Comparison of ENCODE assay signal across 14 mouse cellular contexts in the genomic region with DNA sequence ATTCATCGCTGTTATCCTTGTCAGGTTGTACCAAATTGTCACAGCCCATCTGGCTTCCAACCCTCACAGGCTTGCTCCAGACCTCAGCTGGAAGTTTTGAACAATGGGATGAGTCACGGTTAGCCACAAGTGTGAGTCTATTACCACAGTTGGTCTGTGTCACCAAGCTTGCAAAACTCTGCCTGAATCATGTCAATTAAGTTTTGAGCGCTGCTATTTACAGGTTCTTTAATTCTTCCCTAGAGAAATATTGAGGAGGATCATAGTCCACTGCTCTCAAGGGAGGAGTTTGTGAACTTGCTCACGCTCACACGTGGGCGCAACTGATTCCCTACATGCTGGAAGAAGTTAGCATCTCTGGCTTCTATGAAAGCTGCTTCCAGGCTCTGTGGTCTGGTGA.
DNase-seq lines count a peak whose midpoint lies in the region; ATAC-seq and TF ChIP-seq lines count a peak whose summit lies in the region.
"Had no signal": no experiment of that assay in that cellular context is flagged by ENCODE, and none has a peak within 500 bp of the region (broad histone marks: within the 10 kb centered on the region; RNA-seq: fewer than 3 reads in every experiment).

No protein-coding gene starts in this region.

- no peaks in the 10 kb centered on the region for H3K9me3 ChIP-seq in midbrain, postnatal 0 days (ENCODE audit: low read length)
- H3K9me3 ChIP-seq in midbrain, embryonic 13.5 days = no peaks in the 10 kb centered on the region
- no peaks in the 10 kb centered on the region for H3K9me3 ChIP-seq in forebrain, embryonic 11.5 days (ENCODE audit: control insufficient read depth, low read length)
- H3K9me3 ChIP-seq: forebrain, embryonic 12.5 days had no signal

- TF ChIP-seq CTCF in midbrain, postnatal 0 days (IDR thresholded peaks at IDR 0.05) = no peak

- no peaks in the 10 kb centered on the region for H3K36me3 ChIP-seq in midbrain, postnatal 0 days (ENCODE audit: insufficient read depth, low read length)
- no peaks in the 10 kb centered on the region for H3K36me3 ChIP-seq in midbrain, embryonic 13.5 days
- no peaks in the 10 kb centered on the region for H3K36me3 ChIP-seq in forebrain, embryonic 11.5 days (ENCODE audit: control insufficient read depth, insufficient read depth, low read length)
- H3K36me3 ChIP-seq: forebrain, embryonic 12.5 days; G1E had no signal

- peak; percentile 11 for DNase-seq in midbrain, postnatal 0 days (ENCODE audit: low spot score)
- DNase-seq in adrenal gland, postnatal 25 days = peak; percentile 4
- DNase-seq in layer of hippocampus, adult 9-10 months (ENCODE audit: low spot score) = peak; percentile 26
- DNase-seq in urinary bladder, postnatal 25 days (ENCODE audit: low spot score) = no peak
- no peak for DNase-seq in forebrain, embryonic 11.5 days (ENCODE audit: low spot score)
- DNase-seq in kidney, postnatal 4 days = no peak
- DNase-seq: heart, adult 2 months; heart, postnatal 4 days; kidney, adult 11 months; thymus, postnatal 25 days had no signal

- no peak overlapping the region for H3K9ac ChIP-seq in midbrain, postnatal 0 days (replicated peaks; ENCODE audit: low read length, poor library complexity, severe bottlenecking)
- no peak overlapping the region for H3K9ac ChIP-seq in midbrain, embryonic 13.5 days (replicated peaks)
- H3K9ac ChIP-seq in forebrain, embryonic 11.5 days (ENCODE audit: low read length) = no peak overlapping the region
- H3K9ac ChIP-seq: forebrain, embryonic 12.5 days had no signal

- 76% methylated on average over 6 of the region's 6 CpGs for WGBS in midbrain, postnatal 0 days
- 78% methylated on average over 6 of the region's 6 CpGs for WGBS in midbrain, embryonic 13.5 days
- 86% methylated on average over 6 of the region's 6 CpGs for WGBS in forebrain, embryonic 11.5 days

- H3K27me3 ChIP-seq in midbrain, postnatal 0 days (ENCODE audit: insufficient read depth, low read length) = no peaks in the 10 kb centered on the region
- no peaks in the 10 kb centered on the region for H3K27me3 ChIP-seq in midbrain, embryonic 13.5 days
- H3K27me3 ChIP-seq in forebrain, embryonic 11.5 days (ENCODE audit: control insufficient read depth, insufficient read depth, low read length) = peaks cover 10% of the 10 kb centered on the region; the same call in 1 of the 2 replicates

- H3K27ac ChIP-seq in midbrain, postnatal 0 days (ENCODE audit: low read depth, low read length) = no peak overlapping the region
- no peak overlapping the region for H3K27ac ChIP-seq in midbrain, embryonic 13.5 days
- no peak overlapping the region for H3K27ac ChIP-seq in forebrain, embryonic 11.5 days (ENCODE audit: low read depth, low read length)
- H3K27ac ChIP-seq: forebrain, embryonic 12.5 days; heart, adult 2 months had no signal

- H3K4me2 ChIP-seq in midbrain, postnatal 0 days (ENCODE audit: low read depth, low read length, poor library complexity, severe bottlenecking) = no peak overlapping the region
- H3K4me2 ChIP-seq in midbrain, embryonic 13.5 days (replicated peaks) = no peak overlapping the region
- H3K4me2 ChIP-seq in forebrain, embryonic 11.5 days (ENCODE audit: low read depth, low read length, severe bottlenecking) = no peak overlapping the region
- H3K4me2 ChIP-seq: forebrain, embryonic 12.5 days; liver, embryonic 11.5 days had no signal

- H3K4me1 ChIP-seq in midbrain, postnatal 0 days (ENCODE audit: insufficient read depth, low read length) = no peaks in the 10 kb centered on the region
- H3K4me1 ChIP-seq in midbrain, embryonic 13.5 days (replicated peaks) = no peaks in the 10 kb centered on the region; the same call in 1 of the 2 replicates
- peaks cover 10% of the 10 kb centered on the region; the same call in 1 of the 2 replicates for H3K4me1 ChIP-seq in forebrain, embryonic 11.5 days (replicated peaks; ENCODE audit: control insufficient read depth, insufficient read depth, low read length)

- no peak overlapping the region for H3K4me3 ChIP-seq in midbrain, postnatal 0 days (ENCODE audit: low read depth, low read length)
- no peak overlapping the region for H3K4me3 ChIP-seq in midbrain, embryonic 13.5 days (replicated peaks)
- H3K4me3 ChIP-seq in forebrain, embryonic 11.5 days (ENCODE audit: low read depth, low read length) = no peak overlapping the region
- H3K4me3 ChIP-seq: forebrain, embryonic 12.5 days; heart, adult 2 months had no signal

- no peak for ATAC-seq in midbrain, postnatal 0 days (ENCODE audit: low FRiP score)
- no peak for ATAC-seq in midbrain, embryonic 13.5 days
- no peak for ATAC-seq in forebrain, embryonic 11.5 days (replicated peaks; ENCODE audit: low FRiP score)

Comparison
In these comparisons a context has a peak if more than half of its experiments do, and no peak if none do; other contexts are left out.
1. DNase-seq: peak in midbrain, postnatal 0 days (single experiment), adrenal gland, postnatal 25 days (single experiment) and layer of hippocampus, adult 9-10 months (single experiment); none in urinary bladder, postnatal 25 days (single experiment), forebrain, embryonic 11.5 days (single experiment) and kidney, postnatal 4 days (0 of 2).